Mouse (Mus musculus) cerebellum, postnatal 36 days (tissue): ENCODE results near the gene Apoa5.
"Not testable (repeated sequence)": the region's sequence is repeated elsewhere in the genome, so short reads cannot be mapped to it uniquely, and the experiment has no call there.

Experiments
- DNase-seq, 2 experiments: peaks; one replicate each; pipeline ENCODE4 v3.0.0; 2021 to 2022; ENCODE audit warnings: mixed read lengths in 2 of 2

Gene Apoa5

DNA sequence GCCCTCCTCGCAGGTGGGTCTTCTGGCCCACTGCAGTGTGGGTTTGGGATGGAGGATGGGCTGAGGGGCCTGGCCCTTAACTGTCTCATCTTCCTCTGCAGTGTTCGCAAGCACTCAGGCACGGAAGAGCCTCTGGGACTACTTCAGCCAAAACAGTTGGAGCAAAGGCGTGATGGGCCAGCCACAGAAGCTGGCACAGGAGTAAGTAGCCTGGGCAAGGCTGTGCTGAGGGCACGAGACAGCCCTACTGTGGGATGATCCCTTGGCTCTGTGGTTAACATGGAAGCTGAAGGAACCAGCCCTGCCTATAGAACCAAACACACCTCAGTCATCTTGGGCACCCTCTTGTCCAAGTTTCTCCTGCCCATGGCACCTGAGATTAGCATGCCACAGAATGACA, 692 bp downstream of the Apoa5 start:
- no peak for DNase-seq

- DNase-seq = no peak
Observed at GRCm38 (mm10) chr9:46270782-46271181, 2.3 kb downstream of the Apoa5 start.

DNA sequence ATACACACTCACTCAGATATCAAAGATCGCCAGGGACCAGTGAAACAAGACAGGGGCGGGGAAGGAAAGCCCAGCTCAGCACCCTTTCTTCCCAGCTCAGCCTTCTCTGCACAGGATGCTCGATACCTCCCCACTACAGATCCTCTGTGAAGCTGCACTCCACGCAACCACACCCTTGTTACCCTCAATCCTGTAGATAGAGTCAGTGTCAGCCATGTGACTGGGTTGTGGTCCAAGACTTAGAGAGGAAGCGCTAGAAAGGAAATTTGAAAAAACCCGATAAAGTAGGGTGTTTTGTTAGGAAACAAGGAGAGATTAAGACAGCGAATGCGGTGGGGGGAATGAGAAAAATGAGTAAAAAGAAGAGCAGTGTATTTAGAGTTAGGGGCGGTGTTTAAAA, 3.6 kb downstream of the Apoa5 start:
- no peak for DNase-seq

DNA sequence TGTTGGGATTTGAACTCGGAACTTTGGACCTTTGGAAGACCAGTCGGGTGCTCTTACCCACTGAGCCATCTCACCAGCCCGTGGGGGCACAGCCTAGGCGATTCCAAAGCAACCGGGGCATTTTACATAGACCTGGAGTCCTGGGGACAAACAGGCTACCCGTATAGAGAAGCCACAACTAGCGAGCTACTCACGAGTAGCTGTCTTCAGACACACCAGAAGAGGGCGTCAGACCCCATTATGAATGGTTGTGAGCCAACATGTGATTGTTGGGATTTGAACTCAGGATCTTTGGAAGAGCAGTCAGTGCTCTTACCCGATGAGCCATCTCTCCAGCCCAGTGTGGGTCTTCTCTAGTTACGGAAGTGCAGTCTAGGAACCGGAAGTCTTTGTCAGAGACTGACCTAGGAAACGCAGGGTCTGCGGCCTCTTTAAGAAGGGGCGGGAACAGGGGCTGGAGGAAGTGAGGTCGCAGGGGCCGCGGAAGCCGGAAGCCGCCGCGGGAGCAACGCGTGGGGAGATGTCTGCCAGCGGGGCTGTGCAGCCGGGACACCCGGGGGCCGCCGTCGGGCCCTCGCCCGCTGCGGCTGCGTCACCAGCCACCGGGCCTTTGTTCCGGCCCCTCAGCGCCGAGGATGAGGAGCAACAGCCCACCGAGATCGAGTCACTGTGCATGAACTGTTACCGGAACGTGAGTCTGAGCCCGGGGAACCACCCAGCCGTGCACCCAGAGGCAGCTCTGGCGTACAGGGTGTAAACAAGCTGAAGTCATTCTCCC, 4.4 kb downstream of the Apoa5 start, which contains the start of gene Zpr1:
Gene Zpr1, plus strand, starts transcription at position 388 of the 778 bp plus-strand sequence.
- DNase-seq = peak; percentile 83 to 84

DNA sequence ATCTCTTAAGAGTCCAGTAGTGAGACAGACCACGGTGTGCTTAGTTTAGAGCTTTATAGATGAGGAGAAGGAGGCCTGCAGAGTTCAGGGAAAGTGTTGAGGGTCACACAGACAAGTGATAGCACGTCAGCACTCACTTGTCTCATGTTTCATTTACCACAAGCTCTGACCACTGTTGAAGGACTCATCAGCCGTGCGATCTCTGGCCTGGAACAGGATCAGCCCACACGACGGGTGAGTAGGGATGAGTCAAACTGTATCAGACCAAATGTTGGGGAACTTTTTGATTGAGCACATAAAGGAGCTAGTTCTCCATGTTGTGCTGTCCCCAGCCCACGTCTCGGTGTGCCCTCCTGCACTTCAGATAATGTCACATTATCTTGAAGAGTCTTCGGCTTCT, 6.1 kb downstream of the Apoa5 start:
- no peak for DNase-seq

- peak; percentile 90 to 92 for DNase-seq
Observed at GRCm38 (mm10) chr9:46282631-46283436, 14.4 kb downstream of the Apoa5 start, which contains the start of gene Bud13. Gene Bud13 (plus strand): TSS chr9:46283008.

DNA sequence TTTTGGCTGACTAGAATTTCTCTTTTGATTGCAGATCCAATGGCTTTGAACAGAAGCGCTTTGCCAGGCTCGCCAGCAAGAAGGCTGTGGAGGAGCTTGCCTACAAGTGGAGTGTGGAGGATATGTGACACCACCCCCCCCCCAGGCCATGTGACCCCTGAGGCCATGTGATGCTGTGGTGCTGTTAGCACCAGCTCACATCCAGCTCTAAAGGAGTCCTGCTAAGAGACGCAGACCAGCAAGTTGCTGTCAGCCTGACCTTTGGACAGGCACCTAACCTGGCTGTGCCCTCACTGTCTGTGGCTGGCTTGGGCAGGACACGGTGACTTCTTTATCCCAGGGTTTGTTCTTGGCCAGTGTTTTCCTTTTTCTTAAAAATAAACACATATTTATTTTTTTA, 29.9 kb downstream of the Apoa5 start:
- no peak for DNase-seq

DNA sequence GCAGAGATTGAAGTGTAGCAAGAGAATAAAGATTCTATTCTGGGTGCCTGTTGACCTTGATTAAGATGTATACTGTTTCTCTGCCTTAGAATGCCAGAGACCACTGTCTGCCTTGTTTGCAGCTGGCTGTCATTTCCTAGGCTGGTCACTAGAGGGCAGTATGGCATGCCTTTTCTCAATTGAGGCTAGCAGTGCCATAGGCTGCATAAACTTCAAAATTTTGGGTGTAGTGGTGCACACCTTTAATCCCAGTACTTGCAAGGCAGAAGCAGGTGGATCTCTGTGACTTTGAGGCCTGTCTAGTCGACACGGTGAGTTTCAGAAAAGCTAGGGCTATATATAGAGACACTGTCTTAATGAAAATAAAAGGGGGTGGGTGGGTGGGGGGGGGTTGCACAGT, 33.7 kb downstream of the Apoa5 start:
- peak; percentile 59 to 61 for DNase-seq

GRCm38 (mm10) chr9:46309121-46309520, 40.7 kb downstream of the Apoa5 start:
- DNase-seq = no peak

DNA sequence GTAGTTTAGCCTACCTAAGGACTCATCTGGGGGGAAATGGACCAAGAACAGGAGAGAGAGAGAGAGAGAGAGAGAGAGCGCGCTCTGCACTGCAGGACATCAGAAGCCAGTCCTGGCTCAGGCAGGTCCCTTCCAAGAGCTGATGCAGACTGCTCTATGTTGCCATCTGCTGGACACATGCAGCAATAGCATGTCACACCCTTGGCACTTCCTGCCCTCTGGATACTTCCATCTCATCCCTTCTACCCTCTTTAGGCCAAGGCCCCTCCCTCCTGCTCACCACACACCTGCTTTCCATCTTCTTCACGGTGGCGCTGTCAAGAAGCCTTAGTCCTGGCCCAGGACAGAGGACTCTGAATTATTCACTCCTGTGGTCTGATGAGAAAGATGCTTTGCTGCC, 46.1 kb downstream of the Apoa5 start:
- peak; percentile 79 to 82 for DNase-seq

DNA sequence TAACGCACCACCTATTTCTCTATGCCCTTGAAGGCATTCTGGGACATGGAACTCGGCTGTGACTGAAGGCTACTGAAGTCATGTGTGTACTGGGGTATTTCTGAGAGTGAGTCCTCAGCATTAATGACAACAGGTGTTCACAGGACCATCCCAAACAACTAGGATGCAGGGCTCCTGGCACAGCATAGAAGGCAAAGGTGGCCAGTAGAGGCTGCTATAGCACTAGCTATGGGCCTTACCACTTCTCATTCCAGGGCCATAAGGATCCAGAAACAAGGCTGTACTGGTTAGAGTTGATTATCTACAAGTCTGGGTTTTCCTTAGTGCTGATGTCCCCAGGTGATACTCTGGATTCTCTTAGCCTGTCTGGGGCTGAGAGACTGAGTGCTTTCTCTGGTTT, 46.5 kb downstream of the Apoa5 start:
- no peak for DNase-seq

DNA sequence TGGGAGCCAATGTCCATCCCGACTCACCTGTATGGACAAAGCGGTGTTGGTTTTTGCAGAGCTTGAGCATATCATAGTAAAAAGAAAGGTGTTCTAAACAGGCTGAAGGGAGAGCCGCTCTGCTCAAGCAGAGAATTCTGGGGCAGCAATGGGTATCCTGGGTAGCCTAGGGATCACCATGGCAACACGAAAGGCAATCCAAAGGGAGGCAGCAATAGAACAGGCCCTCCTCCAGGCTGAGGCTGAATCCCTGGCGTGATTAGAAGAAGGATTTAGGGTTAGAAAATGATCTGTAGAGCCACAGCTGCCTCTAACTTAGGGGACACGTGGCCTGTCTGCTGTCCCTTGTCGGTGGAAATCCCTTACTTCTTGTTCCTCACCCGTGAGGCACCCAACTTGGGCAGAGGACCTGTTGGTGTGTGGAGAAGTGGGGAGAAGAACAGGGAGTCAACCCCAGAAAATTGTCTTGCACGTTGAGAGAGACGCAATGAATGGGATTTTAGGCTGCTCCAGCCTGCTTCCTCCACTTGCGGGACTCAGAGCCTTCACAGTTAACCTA, 47.5 kb downstream of the Apoa5 start:
- no peak for DNase-seq

DNA sequence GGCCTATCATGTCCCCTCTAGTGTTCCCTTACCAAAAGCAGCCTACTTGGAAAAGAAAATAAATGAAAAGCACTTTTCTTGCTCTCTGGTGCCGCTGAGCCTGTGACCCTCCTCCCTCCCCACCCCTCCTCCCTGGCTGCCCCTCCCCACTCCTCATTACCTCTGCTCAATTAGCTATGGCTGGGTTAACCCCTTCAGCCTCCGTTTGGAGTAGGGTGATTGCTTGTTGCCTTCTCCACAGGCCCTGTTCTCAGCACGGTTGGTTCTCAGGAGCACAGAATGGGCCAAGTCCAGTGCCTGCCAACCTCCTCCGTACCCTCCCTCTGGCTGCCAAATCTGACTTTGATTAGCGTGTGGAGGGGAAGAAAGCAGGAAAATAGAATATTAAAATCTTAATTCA, 48.0 kb downstream of the Apoa5 start:
- no peak for DNase-seq

- DNase-seq = no peak
Observed at GRCm38 (mm10) chr9:46316909-46317308, 48.5 kb downstream of the Apoa5 start.

GRCm38 (mm10) chr9:46317957-46318356, 49.5 kb downstream of the Apoa5 start:
- no peak for DNase-seq

DNA sequence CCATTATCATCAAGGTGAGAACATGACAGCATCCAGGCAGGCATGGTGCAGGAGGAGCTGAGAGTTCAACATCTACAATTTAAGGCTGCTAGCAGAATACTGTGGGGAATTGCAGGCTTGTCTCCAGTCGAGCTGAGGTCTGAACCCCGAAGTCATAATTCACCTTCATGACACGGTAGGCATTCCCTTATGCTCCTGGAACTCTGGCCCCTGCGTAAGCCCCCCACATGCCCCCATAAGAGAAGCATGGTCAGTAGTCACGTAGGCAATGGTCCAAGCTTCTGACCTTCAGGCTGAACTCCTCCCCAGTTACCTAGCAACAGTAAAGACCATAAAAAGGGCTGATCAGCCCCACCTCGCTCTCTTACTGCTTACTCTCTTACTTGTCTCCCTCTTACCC, 51.5 kb downstream of the Apoa5 start, which contains the start of gene 4931429L15Rik:
Gene 4931429L15Rik, minus strand, starts transcription at position 101 of the 400 bp plus-strand sequence.
- DNase-seq = not testable (repeated sequence)

DNA sequence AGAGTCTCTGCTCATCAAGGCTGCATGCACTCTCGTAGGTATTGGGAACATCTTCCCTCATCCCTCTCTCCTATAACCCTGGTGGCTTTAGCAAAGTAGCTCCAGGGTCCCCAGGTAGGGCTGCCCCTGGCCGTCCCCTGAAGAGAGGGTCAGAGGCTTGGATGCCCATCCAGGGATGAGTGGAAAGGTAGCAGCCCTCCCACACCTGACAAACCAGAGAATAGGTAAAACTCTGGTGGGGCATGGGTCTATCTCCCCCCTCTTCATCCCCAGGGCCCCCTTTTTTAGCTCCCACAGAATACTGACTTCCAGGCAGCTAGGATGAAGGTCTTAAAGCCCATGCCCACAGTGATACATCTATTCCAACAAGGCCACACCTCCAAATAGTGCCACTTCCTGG, 52.0 kb downstream of the Apoa5 start:
- no peak for DNase-seq
